Comparison of ENCODE assay signal across 24 mouse cellular contexts in the genomic region with DNA sequence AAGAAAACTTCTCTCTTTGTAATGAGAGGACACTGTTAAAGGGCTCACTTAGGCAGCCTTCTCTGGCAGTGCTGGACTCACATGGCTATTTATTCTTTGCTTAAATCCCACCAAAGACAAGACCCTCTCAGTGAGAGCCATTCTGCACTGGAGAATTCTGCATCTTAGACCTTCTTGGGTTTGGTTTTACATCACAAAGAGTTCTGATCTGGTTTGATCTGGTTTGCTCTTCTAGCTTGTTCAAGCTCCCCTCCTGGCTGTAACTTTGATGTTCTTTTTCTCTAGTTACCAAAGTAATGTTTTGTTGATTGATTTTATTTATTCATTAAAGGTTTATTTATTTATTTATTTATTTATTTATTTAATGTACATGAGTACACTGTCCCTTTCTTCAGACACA.
"Had no signal": no experiment of that assay in that cellular context is flagged by ENCODE, and none has a peak within 500 bp of the region (broad histone marks: within the 10 kb centered on the region; RNA-seq: fewer than 3 reads in every experiment).

No protein-coding gene starts in this region.

- H3K4me1 ChIP-seq: heart, embryonic 13.5 days; heart, embryonic 15.5 days; intestine, embryonic 15.5 days; limb, embryonic 15.5 days had no signal

- H3K36me3 ChIP-seq: heart, embryonic 13.5 days; heart, embryonic 15.5 days; intestine, embryonic 15.5 days; kidney, embryonic 15.5 days; limb, embryonic 13.5 days; limb, embryonic 15.5 days; liver, embryonic 12.5 days had no signal

- H3K4me2 ChIP-seq: heart, embryonic 11.5 days; heart, embryonic 13.5 days; heart, embryonic 15.5 days; hindbrain, embryonic 14.5 days; intestine, embryonic 15.5 days; kidney, embryonic 15.5 days; limb, embryonic 13.5 days; limb, embryonic 15.5 days; liver, embryonic 12.5 days had no signal

- ATAC-seq: hindbrain, embryonic 16.5 days; inflammation-experienced regulatory T-cells, adult 6 months; intestine, embryonic 15.5 days; liver, embryonic 12.5 days had no signal

- H3K9me3 ChIP-seq: heart, embryonic 13.5 days; heart, embryonic 15.5 days; intestine, embryonic 15.5 days; kidney, embryonic 15.5 days; limb, embryonic 13.5 days; limb, embryonic 15.5 days; liver, embryonic 12.5 days had no signal

- H3K27ac ChIP-seq: heart, adult 2 months; heart, embryonic 13.5 days; heart, embryonic 15.5 days; hindbrain, embryonic 14.5 days; intestine, embryonic 15.5 days; kidney, embryonic 15.5 days; kidney, postnatal 0 days; limb, embryonic 13.5 days; limb, embryonic 15.5 days; liver, embryonic 12.5 days; liver, embryonic 14.5 days had no signal

- H3K9ac ChIP-seq: heart, embryonic 13.5 days; heart, embryonic 15.5 days; hindbrain, embryonic 14.5 days; intestine, embryonic 15.5 days; kidney, embryonic 15.5 days; limb, embryonic 13.5 days; limb, embryonic 15.5 days; liver, embryonic 12.5 days; liver, embryonic 14.5 days had no signal

- H3K4me3 ChIP-seq: heart, adult 2 months; heart, embryonic 13.5 days; heart, embryonic 15.5 days; intestine, embryonic 15.5 days; kidney, embryonic 15.5 days; limb, embryonic 13.5 days; limb, embryonic 15.5 days; liver, embryonic 12.5 days had no signal

- H3K27me3 ChIP-seq: heart, embryonic 13.5 days; heart, embryonic 15.5 days; intestine, embryonic 15.5 days; kidney, embryonic 15.5 days; limb, embryonic 13.5 days; limb, embryonic 15.5 days; liver, embryonic 12.5 days had no signal

- DNase-seq: gastrocnemius, postnatal 10 days; heart, adult 2 months; heart, postnatal 14 days; heart, postnatal 36 days; kidney, adult 11 months; kidney, adult 2 months; kidney, adult 9 months; kidney, postnatal 14 days; kidney, postnatal 36 days; layer of hippocampus, adult 9-11 months; layer of hippocampus, postnatal 36 days had no signal
